Mouse (Mus musculus): Measurements from ENCODE around the gene Rab40b. TPM values are rescaled to one million over a fixed set of nuclear protein-coding genes. Genes with fewer than 3 reads are reported as not detected.

Gene Rab40b
- total and polyA plus RNA-seq, 3 experiments = 0.39 TPM; not detected in 2

DNA sequence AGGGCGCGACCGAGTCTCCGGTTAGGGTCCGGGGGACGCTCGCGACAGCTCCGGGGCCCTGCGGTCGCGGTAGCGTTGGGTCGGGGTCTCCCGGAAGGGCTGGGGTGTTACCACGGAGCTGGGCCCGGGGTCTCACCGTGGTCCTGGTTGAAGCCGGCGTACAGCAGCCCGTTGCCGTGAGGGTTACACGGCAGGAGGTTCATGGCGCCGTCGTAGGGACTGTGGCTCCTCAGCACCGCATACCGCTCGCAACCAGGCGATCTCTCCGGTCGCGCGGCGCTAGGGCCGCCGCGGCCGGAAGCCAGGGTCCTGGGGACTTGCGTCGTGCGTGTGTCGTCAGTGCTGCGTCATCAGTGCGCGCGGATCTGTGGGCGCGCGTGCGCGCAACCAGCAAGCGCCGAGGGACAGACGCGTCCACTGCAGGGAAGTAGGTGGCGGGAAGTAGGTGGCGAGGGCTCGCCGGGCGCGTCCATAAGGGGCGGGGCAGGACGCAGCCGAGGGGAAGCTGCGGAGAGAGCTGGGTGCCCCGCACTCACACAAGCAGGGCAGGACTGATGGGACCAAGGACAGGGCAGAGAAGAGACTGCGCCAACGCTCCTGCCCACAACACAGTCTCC lies 33.9 kb downstream of the Rab40b start, which contains the start of gene Wdr45b (continued):
- TF ChIP-seq MYB (IDR thresholded peaks at IDR 0.05; ENCODE audit: low read depth, low read length) (no peak), NRF1 (IDR thresholded peaks at IDR 0.05; ENCODE audit: insufficient read depth, low read depth, low read length, poor library complexity, severe bottlenecking) (peak; percentile 89), TAL1 (IDR thresholded peaks at IDR 0.05; ENCODE audit: low read length) (no peak), ZKSCAN1 (IDR thresholded peaks at IDR 0.05; ENCODE audit: low read depth, low read length) (no peak), MYC (IDR thresholded peaks at IDR 0.05; ENCODE audit: low read depth, low read length) (peak; percentile 82), CHD2 (IDR thresholded peaks at IDR 0.05; ENCODE audit: low read length) (no peak), USF2 (IDR thresholded peaks at IDR 0.05; ENCODE audit: borderline replicate concordance in 1 of 2, insufficient read depth in 1 of 2, low read depth in 1 of 2, low read length in 2 of 2) (no peak), JUND (IDR thresholded peaks at IDR 0.05; ENCODE audit: low read depth, low read length) (no peak), GATA1 (IDR thresholded peaks at IDR 0.05; ENCODE audit: low read depth, low read length) (no peak), MAFK (IDR thresholded peaks at IDR 0.05; ENCODE audit: borderline replicate concordance, low read depth, low read length) (no peak), ZC3H11A (IDR thresholded peaks at IDR 0.05; ENCODE audit: low read depth, low read length) (0 out of 2 replicates have a peak, but pooled peaks have one; percentile 31), UBTF (IDR thresholded peaks at IDR 0.05; ENCODE audit: borderline replicate concordance, insufficient read depth, low read depth, low read length) (no peak), USF1 (IDR thresholded peaks at IDR 0.05; ENCODE audit: low read depth, low read length) (peak; percentile 62; the same call in 1 of the 2 replicates), MAX (IDR thresholded peaks at IDR 0.05; ENCODE audit: low read length) (peak; percentile 91), NELFE (IDR thresholded peaks at IDR 0.05; ENCODE audit: low read depth, low read length) (peak; percentile 97), TBP (IDR thresholded peaks at IDR 0.05; ENCODE audit: low read depth, low read length) (peak; percentile 78), TCF12 (IDR thresholded peaks at IDR 0.05; ENCODE audit: low read depth, low read length) (peak; percentile 80), ELF1 (IDR thresholded peaks at IDR 0.05; ENCODE audit: low read depth, low read length) (peak; percentile 96), MXI1 (IDR thresholded peaks at IDR 0.05; ENCODE audit: low read depth, low read length) (peak; percentile 93), ETS1 (IDR thresholded peaks at IDR 0.05; ENCODE audit: low read depth, low read length) (peak; percentile 42; the same call in 1 of the 2 replicates), E2F4 (IDR thresholded peaks at IDR 0.05; ENCODE audit: borderline replicate concordance, low read depth, low read length) (peak; percentile 93; the same call in 1 of the 2 replicates), RCOR1 (IDR thresholded peaks at IDR 0.05; ENCODE audit: low read depth, low read length) (no peak), POLR2A (IDR thresholded peaks at IDR 0.05; ENCODE audit: control insufficient read depth in 1 of 2, insufficient read depth in 1 of 2, low read depth in 1 of 2, low read length in 2 of 2, poor library complexity in 1 of 2) (peak; percentile 86 to 95), HCFC1 (IDR thresholded peaks at IDR 0.05; ENCODE audit: low read depth, low read length) (peak; percentile 98), KAT2A (conservative IDR thresholded peaks at IDR 0.05; ENCODE audit: low read depth, low read length) (peak; percentile 93; the same call in 1 of the 2 replicates), RAD21 (IDR thresholded peaks at IDR 0.05; ENCODE audit: low read depth, low read length) (no peak), POLR2AphosphoS2 (IDR thresholded peaks at IDR 0.05; ENCODE audit: low read length) (peak; percentile 86)
